Mouse (Mus musculus): Measurements from ENCODE around the gene Slc10a7.

DNA sequence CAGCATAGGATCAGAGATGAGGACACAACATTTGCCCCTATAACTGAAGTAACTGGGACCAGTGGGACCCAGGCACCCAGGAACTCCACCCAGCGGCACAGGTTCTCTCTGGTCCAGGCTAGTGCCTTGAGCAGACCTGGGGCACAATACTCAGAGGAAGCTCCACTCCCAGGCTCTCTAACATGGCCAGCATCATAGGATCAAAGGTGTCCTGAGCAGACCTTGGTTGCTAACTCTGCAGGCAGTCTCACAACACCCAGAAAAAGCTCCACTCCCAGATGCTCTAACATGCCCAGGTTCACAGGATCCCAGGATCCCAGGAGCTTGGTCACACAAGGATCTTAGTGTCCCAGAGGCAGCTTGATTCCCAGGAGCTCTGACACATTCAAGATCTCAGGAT is 256.4 kb downstream of the Slc10a7 start:
- no peak for TF ChIP-seq CTCF (IDR thresholded peaks at IDR 0.05; ENCODE audit: insufficient read depth, low read depth, low read length)
- no peak for TF ChIP-seq POLR2A (IDR thresholded peaks at IDR 0.05; ENCODE audit: insufficient read depth, low read depth, low read length)

Data from olfactory bulb, adult 2 months (tissue).